Mouse (Mus musculus) monocyte, adult 5-6 weeks (primary cell): ENCODE measurements around the gene Cog2. TPM values are rescaled to one million over a fixed set of nuclear protein-coding genes. Genes with fewer than 3 reads are reported as not detected.
A peak's percentile ranks its signal among the peaks of the same experiment; 100 is the strongest.

ENCODE experiments used
- ATAC-seq: fragments of 153-309, 156-312 bp; replicated peaks from 2 replicates; pipeline ENCODE4 v1.8.0; 2017; ENCODE audit warnings: mild to moderate bottlenecking; ENCODE audit not compliant: low TSS enrichment, insufficient number of reproducible peaks, severe bottlenecking, poor library complexity, low FRiP score
- total RNA-seq: library from RNA; stranded (forward); fragments of 200-1000, 200-491, 200-594 nt; gene quantifications from 3 replicates; pipeline ENCODE4 v1.2.3, GENCODE M21; 2017

Cog2 gene
- total RNA-seq, 1 experiment from 2014 or later = 15.1 TPM

- no peak for ATAC-seq
Measured at GRCm38 (mm10) chr8:124556164-124556563, 35.6 kb downstream of the Cog2 start.

- no peak for ATAC-seq
Measured at GRCm38 (mm10) chr8:124556658-124557057, 36.1 kb downstream of the Cog2 start.

GRCm38 (mm10) chr8:124557476-124557875 lies 36.9 kb downstream of the Cog2 start:
- ATAC-seq = no peak

GRCm38 (mm10) chr8:124567126-124567525 lies 46.6 kb downstream of the Cog2 start:
- no peak for ATAC-seq

GRCm38 (mm10) chr8:124567584-124567983 lies 47.0 kb downstream of the Cog2 start:
- ATAC-seq = no peak

GRCm38 (mm10) chr8:124569100-124569499 lies 48.5 kb downstream of the Cog2 start:
- no peak for ATAC-seq

GRCm38 (mm10) chr8:124569593-124569992 lies 49.0 kb downstream of the Cog2 start, which contains the start of gene Agt:
Agt (minus strand) TSS chr8:124569706.
- ATAC-seq = no peak

- ATAC-seq = no peak
Measured at GRCm38 (mm10) chr8:124571732-124572429, 51.3 kb downstream of the Cog2 start.

GRCm38 (mm10) chr8:124572430-124572775 lies 51.8 kb downstream of the Cog2 start:
- no peak for ATAC-seq

GRCm38 (mm10) chr8:124573552-124574340 lies 53.2 kb downstream of the Cog2 start:
- ATAC-seq = peak; percentile 73

- ATAC-seq = no peak
Measured at GRCm38 (mm10) chr8:124575811-124576210, 55.2 kb downstream of the Cog2 start, which contains the start of gene Capn9. Capn9 (plus strand) TSS chr8:124576111.

- no peak for ATAC-seq
Measured at GRCm38 (mm10) chr8:124576751-124577150, 56.2 kb downstream of the Cog2 start.

GRCm38 (mm10) chr8:124585718-124586425 lies 65.3 kb downstream of the Cog2 start:
- ATAC-seq = no peak

- ATAC-seq = no peak
Measured at GRCm38 (mm10) chr8:124586556-124586955, 66.0 kb downstream of the Cog2 start.

GRCm38 (mm10) chr8:124589393-124589792 lies 68.8 kb downstream of the Cog2 start:
- ATAC-seq = no peak

Other genes starting within 250 kb of the Cog2 start
- gene Pgbd5, start 81.1 kb upstream of the Cog2 start, total RNA-seq = not detected in 3 replicates
- not detected in 3 replicates for gene Agt, start 48.9 kb downstream of the Cog2 start, total RNA-seq
- not detected in 3 replicates for gene Capn9, start 55.3 kb downstream of the Cog2 start, total RNA-seq
- 1.1 to 3.5 TPM (median 3.2 TPM) in 3 replicates for gene 2310022B05Rik, start 142.6 kb downstream of the Cog2 start, total RNA-seq
- 14.5 to 74.3 TPM (median 26.1 TPM) in 3 replicates for gene Ttc13, start 201.2 kb downstream of the Cog2 start, total RNA-seq
- 1.0 to 2.9 TPM in 2 of 3 replicates, not detected in the other for gene Arv1, start 201.4 kb downstream of the Cog2 start, total RNA-seq
- 0.95 to 1.1 TPM in 2 of 3 replicates, not detected in the other for gene Fam89a, start 231.1 kb downstream of the Cog2 start, total RNA-seq